Mouse (Mus musculus): Measurements from ENCODE around the gene Fam84b. TPM values are rescaled to one million over a fixed set of nuclear protein-coding genes. Genes with fewer than 3 reads are reported as not detected.

Fam84b gene
- polyA plus RNA-seq, 1 experiment = 0.02 TPM

DNA sequence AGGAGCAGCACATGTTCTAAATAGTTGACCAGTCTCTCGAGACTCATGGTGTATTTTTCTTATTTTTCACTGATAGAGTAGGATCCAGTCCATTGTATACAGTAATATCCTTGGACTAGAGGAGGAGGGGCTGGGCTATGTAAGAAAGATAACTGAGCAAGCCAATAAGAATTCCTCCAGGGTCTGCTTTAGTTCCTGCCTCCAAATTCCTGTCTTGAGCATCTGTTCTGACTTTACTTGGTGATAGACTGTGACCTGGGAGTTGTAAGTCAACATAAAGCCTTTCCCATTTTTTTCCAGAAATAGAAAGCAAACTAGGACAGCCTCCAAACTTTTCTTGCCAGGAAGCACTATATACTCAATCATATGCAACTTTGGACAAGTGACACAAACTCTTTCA lies 64.5 kb downstream of the Fam84b start:
- Histone ChIP-seq H3K36me3 (ENCODE audit: control insufficient read depth, insufficient read depth) (no peaks in the 10 kb centered on the region), H3ac (ENCODE audit: control insufficient read depth, insufficient read length) (no peak overlapping the region), H3K4me3 (no peak overlapping the region)

DNA sequence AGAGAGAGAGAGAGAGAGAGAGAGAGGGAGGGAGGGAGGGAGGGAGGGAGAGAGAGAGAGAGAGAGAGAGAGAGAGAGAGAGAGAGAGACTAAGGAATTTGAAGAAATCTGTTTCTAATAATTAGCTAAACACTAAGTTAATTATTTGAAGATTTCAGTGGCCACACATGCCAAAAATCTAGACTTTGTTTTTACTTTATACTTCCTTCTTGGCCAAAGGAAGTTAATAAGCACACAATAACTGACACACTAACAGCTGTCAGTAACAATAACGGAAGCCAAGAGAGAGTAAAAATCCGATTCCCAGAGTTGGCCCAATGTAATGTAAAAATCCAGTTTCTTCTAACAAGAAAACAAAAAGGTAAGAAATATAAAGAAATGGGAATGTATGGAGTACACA lies 69.8 kb downstream of the Fam84b start:
- Histone ChIP-seq H3K79me2 (ENCODE audit: control insufficient read depth, insufficient read depth) (no peaks in the 10 kb centered on the region), H3K27me3 (ENCODE audit: control insufficient read depth, insufficient read depth, insufficient read length) (no peaks in the 10 kb centered on the region), H3ac (ENCODE audit: control insufficient read depth, insufficient read length) (no peak overlapping the region)

More for the DNA sequence above, 64.5 kb downstream of the Fam84b start:
- TF ChIP-seq POLR2AphosphoS2 (IDR thresholded peaks at IDR 0.05; ENCODE audit: insufficient read length, low read depth) = no peak
- no peak for TF ChIP-seq MYOG (IDR thresholded peaks at IDR 0.05; ENCODE audit: control insufficient read depth in 1 of 3, insufficient read depth in 1 of 3, insufficient read length in 2 of 3, low read depth in 2 of 3)
- no peak for TF ChIP-seq TCF3 (IDR thresholded peaks at IDR 0.05; ENCODE audit: insufficient read length, low read depth)
- Histone ChIP-seq H3K4me2 (ENCODE audit: low read depth) (no peak overlapping the region), H3K27me3 (ENCODE audit: control insufficient read depth, insufficient read depth, insufficient read length) (no peaks in the 10 kb centered on the region), H3K79me2 (ENCODE audit: control insufficient read depth, insufficient read depth) (no peaks in the 10 kb centered on the region)

DNA sequence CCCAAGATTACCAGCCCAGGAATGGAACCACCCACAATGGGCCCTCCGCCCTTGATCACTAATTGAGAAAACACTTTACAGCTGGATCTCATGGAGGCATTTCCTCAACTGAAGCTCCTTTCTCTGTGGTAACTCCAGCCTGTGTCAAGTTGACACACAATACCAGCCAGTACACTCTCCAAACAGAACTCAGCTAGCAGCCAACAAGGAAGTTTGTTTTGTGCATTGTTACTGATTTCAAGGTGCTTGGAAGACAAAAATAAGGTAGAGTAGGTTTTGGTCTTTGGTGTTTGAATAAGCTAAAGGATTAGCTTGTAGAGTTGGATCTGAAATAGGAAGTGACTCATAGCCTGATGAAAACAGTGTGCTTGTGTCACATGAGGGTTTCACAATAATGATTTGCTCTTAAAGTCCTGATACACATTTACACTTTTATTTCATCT lies 74.0 kb downstream of the Fam84b start:
- no peaks in the 10 kb centered on the region for H3K36me3 ChIP-seq (ENCODE audit: control insufficient read depth, insufficient read depth)
- H3K4me2 ChIP-seq (ENCODE audit: low read depth) = peak overlapping the region; percentile 47
- TF ChIP-seq E2F4 (IDR thresholded peaks at IDR 0.05; ENCODE audit: insufficient read depth) = no peak
- TF ChIP-seq CEBPB (IDR thresholded peaks at IDR 0.05; ENCODE audit: insufficient read depth, poor library complexity, severe bottlenecking) = peak; percentile 69; the same call in 1 of the 2 replicates
- TF ChIP-seq MAX (IDR thresholded peaks at IDR 0.05; ENCODE audit: low read depth) = no peak
- TF ChIP-seq USF1 (IDR thresholded peaks at IDR 0.05; ENCODE audit: low read depth) = peak; percentile 61
- no peak overlapping the region for H3K4me3 ChIP-seq
- no peaks in the 10 kb centered on the region for H3K27me3 ChIP-seq (ENCODE audit: control insufficient read depth, insufficient read depth, insufficient read length)
- H3ac ChIP-seq (ENCODE audit: control insufficient read depth, insufficient read length) = no peak overlapping the region
- H3K79me2 ChIP-seq (ENCODE audit: control insufficient read depth, insufficient read depth) = no peaks in the 10 kb centered on the region

More for the DNA sequence above, 69.8 kb downstream of the Fam84b start:
- Histone ChIP-seq H3K4me3 (no peak overlapping the region), H3K4me2 (ENCODE audit: low read depth) (no peak overlapping the region), H3K36me3 (ENCODE audit: control insufficient read depth, insufficient read depth) (no peaks in the 10 kb centered on the region)
- TF ChIP-seq USF1 (IDR thresholded peaks at IDR 0.05; ENCODE audit: low read depth) (no peak), E2F4 (IDR thresholded peaks at IDR 0.05; ENCODE audit: insufficient read depth) (no peak), TCF12 (IDR thresholded peaks at IDR 0.05; ENCODE audit: insufficient read depth, poor library complexity, severe bottlenecking) (no peak), POLR2AphosphoS2 (IDR thresholded peaks at IDR 0.05; ENCODE audit: insufficient read length, low read depth) (no peak), MAX (IDR thresholded peaks at IDR 0.05; ENCODE audit: low read depth) (no peak), REST (IDR thresholded peaks at IDR 0.05; ENCODE audit: insufficient read depth, insufficient read length) (no peak), MYOG (IDR thresholded peaks at IDR 0.05; ENCODE audit: control insufficient read depth in 1 of 3, insufficient read depth in 1 of 3, insufficient read length in 2 of 3, low read depth in 2 of 3) (no peak), TCF3 (IDR thresholded peaks at IDR 0.05; ENCODE audit: insufficient read length, low read depth) (no peak), CEBPB (IDR thresholded peaks at IDR 0.05; ENCODE audit: insufficient read depth, poor library complexity, severe bottlenecking) (no peak), SRF (IDR thresholded peaks at IDR 0.05; ENCODE audit: control insufficient read depth, insufficient read length, low read depth) (no peak), POLR2A (IDR thresholded peaks at IDR 0.05; ENCODE audit: insufficient read length, low read depth) (no peak), MYOD1 (IDR thresholded peaks at IDR 0.05; ENCODE audit: control insufficient read depth in 1 of 3, insufficient read length in 2 of 3, low read depth in 2 of 3) (no peak)

DNA sequence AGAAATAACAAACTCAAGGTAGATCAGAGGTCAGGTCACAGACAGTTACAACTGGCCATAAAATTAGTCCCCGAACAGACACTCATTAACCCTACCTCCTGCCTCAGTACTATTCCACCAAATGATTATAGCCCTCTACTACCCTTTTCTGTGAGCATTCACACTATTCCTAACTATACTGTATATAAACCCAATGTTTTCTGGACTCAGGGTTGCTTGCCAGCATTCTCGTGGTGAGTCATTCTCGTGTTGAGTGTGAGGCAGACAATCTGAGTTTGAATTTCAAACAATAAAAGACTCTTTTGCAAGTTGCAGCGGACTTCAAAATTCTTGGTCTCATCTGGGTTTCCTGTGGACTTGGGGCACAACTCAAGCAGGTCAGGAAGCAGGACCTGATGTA lies 74.5 kb downstream of the Fam84b start:
- Histone ChIP-seq H3K36me3 (ENCODE audit: control insufficient read depth, insufficient read depth) (no peaks in the 10 kb centered on the region), H3K4me2 (ENCODE audit: low read depth) (peak overlapping the region; percentile 47), H3ac (ENCODE audit: control insufficient read depth, insufficient read length) (no peak overlapping the region), H3K4me3 (no peak overlapping the region), H3K27me3 (ENCODE audit: control insufficient read depth, insufficient read depth, insufficient read length) (no peaks in the 10 kb centered on the region), H3K79me2 (ENCODE audit: control insufficient read depth, insufficient read depth) (no peaks in the 10 kb centered on the region)
- TF ChIP-seq POLR2A (IDR thresholded peaks at IDR 0.05; ENCODE audit: insufficient read length, low read depth) = no peak
- no peak for TF ChIP-seq CEBPB (IDR thresholded peaks at IDR 0.05; ENCODE audit: insufficient read depth, poor library complexity, severe bottlenecking)
- no peak for TF ChIP-seq TCF12 (IDR thresholded peaks at IDR 0.05; ENCODE audit: insufficient read depth, poor library complexity, severe bottlenecking)
- no peak for TF ChIP-seq POLR2AphosphoS2 (IDR thresholded peaks at IDR 0.05; ENCODE audit: insufficient read length, low read depth)
- no peak for TF ChIP-seq REST (IDR thresholded peaks at IDR 0.05; ENCODE audit: insufficient read depth, insufficient read length)
- no peak for TF ChIP-seq MYOD1 (IDR thresholded peaks at IDR 0.05; ENCODE audit: control insufficient read depth in 1 of 3, insufficient read length in 2 of 3, low read depth in 2 of 3)
- no peak for TF ChIP-seq E2F4 (IDR thresholded peaks at IDR 0.05; ENCODE audit: insufficient read depth)
- TF ChIP-seq MYOG (IDR thresholded peaks at IDR 0.05; ENCODE audit: control insufficient read depth in 1 of 3, insufficient read depth in 1 of 3, insufficient read length in 2 of 3, low read depth in 2 of 3) = no peak
- TF ChIP-seq SRF (IDR thresholded peaks at IDR 0.05; ENCODE audit: control insufficient read depth, insufficient read length, low read depth) = no peak
- TF ChIP-seq MAX (IDR thresholded peaks at IDR 0.05; ENCODE audit: low read depth) = no peak
- TF ChIP-seq USF1 (IDR thresholded peaks at IDR 0.05; ENCODE audit: low read depth) = no peak
- no peak for TF ChIP-seq TCF3 (IDR thresholded peaks at IDR 0.05; ENCODE audit: insufficient read length, low read depth)

Other genes starting within 250 kb of the Fam84b start
- gene A1bg, start 69.2 kb upstream of the Fam84b start, polyA plus RNA-seq (2012; fragmentation: generic; extraction: Trizol) = not detected

Data from myocyte (in vitro differentiated cells).